Mouse (Mus musculus): ENCODE data around the gene Exoc7. TPM values are rescaled to one million over a fixed set of nuclear protein-coding genes. Genes with fewer than 3 reads are reported as not detected.

Exoc7 gene
- polyA plus RNA-seq, 1 experiment from 2014 or later: 42.5 TPM

DNA sequence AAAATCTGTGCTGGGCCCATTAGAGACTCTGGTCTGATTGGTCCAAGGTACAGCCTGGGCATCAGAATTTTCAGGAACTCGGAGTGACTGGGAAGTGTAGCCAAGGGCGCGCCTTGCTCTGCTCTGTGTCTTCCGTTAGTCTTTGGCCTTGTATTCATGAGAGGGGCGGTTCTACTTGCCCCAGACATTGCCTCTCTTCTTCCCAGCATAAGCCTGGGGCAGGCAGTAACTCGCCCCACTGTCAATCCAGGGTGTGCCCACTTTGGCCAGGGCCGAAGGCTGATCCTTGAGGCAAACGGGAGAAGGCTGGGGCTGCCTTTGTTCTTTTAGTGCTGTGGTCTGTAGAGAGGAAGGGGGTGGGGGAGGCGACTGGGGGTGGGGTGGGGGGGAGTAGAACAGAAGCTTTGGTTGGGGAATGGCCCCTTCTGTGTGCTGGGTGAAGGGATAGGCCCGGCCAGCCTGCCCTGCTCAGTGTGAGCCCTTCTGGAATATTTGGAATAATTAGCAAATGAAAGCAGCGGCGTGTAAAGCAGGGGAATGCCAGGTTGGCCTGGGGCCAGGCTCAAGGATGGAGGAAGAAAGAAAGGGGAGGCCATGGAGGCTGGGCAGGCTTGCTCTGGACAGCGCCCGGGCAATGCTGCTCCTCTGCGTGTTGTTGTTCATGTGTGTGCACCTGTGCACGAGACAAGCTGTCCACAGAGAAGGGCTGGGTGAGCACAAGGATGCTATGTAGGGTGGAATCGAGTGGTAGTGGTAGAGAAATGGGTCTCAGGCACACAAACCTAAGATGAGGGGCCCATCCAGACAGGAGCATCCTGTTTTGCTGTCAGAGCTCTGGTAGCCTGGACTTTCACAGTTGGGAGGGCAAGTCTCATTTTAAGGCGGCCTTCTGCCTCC is 22.5 kb upstream of the Exoc7 start:
- 63% methylated on average over 18 of the region's 18 CpGs for WGBS (ENCODE audit: insufficient replicate concordance)
- no peak for ATAC-seq (replicated peaks; ENCODE audit: insufficient number of reproducible peaks, low FRiP score, low TSS enrichment)
- no peaks in the 10 kb centered on the region for H3K9me3 ChIP-seq (replicated peaks; ENCODE audit: control insufficient read depth, low read length)
- H3K4me2 ChIP-seq: no peak overlapping the region
- no peak overlapping the region for H3K4me3 ChIP-seq (ENCODE audit: low read depth, low read length)
- H3K36me3 ChIP-seq (ENCODE audit: control insufficient read depth, insufficient read depth, low read length): no peaks in the 10 kb centered on the region
- H3K4me1 ChIP-seq (ENCODE audit: control insufficient read depth, insufficient read depth, low read length): peaks cover 13% of the 10 kb centered on the region
- H3K27me3 ChIP-seq (ENCODE audit: control insufficient read depth, insufficient read depth, low read length): peaks cover 32% of the 10 kb centered on the region
- no peak overlapping the region for H3K9ac ChIP-seq (ENCODE audit: low read depth, low read length)
- no peak overlapping the region for H3K27ac ChIP-seq (ENCODE audit: low read depth, low read length)

DNA sequence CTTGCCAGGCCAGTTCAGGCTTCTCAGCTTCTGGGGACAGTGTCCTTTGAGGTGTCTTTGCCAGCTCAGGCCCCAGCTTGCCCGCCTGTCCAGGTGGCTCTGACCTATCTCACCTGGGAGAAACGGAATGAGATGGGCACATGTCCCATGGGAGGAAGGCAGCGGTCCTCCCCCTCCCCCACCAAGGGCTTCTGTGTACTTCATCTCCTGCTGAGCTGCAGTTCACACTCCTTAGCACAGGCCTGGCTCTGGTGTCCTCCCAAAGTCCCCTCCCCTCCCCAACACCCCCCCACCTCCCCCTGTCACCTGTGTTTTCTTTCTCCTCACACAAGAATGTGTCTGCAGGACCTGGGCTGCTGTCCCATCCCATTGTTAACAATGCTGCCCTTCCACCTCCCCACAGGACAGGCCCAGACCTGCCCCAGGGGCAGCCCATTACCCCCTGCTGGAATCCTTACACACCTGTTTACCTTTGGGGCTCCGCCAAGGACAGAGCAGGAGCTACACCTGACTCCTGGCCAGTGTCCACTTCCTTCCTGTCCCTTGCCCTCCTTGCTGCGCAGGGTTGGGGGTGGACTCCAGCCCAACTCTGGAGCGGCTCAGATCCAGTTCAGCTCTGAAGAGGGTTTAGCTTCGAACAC is 20.1 kb upstream of the Exoc7 start:
- Histone ChIP-seq H3K4me1 (ENCODE audit: control insufficient read depth, insufficient read depth, low read length) (peaks cover 2% of the 10 kb centered on the region; the same call in 1 of the 2 replicates), H3K27ac (ENCODE audit: low read depth, low read length) (no peak overlapping the region), H3K36me3 (ENCODE audit: control insufficient read depth, insufficient read depth, low read length) (no peaks in the 10 kb centered on the region), H3K4me3 (ENCODE audit: low read depth, low read length) (no peak overlapping the region), H3K27me3 (ENCODE audit: control insufficient read depth, insufficient read depth, low read length) (peaks cover 11% of the 10 kb centered on the region; the same call in 1 of the 2 replicates), H3K9ac (ENCODE audit: low read depth, low read length) (no peak overlapping the region), H3K9me3 (replicated peaks; ENCODE audit: control insufficient read depth, low read length) (no peaks in the 10 kb centered on the region), H3K4me2 (no peak overlapping the region)
- ATAC-seq (replicated peaks; ENCODE audit: insufficient number of reproducible peaks, low FRiP score, low TSS enrichment): no peak
- 61% methylated on average over 7 of the region's 7 CpGs for WGBS (ENCODE audit: insufficient replicate concordance)

DNA sequence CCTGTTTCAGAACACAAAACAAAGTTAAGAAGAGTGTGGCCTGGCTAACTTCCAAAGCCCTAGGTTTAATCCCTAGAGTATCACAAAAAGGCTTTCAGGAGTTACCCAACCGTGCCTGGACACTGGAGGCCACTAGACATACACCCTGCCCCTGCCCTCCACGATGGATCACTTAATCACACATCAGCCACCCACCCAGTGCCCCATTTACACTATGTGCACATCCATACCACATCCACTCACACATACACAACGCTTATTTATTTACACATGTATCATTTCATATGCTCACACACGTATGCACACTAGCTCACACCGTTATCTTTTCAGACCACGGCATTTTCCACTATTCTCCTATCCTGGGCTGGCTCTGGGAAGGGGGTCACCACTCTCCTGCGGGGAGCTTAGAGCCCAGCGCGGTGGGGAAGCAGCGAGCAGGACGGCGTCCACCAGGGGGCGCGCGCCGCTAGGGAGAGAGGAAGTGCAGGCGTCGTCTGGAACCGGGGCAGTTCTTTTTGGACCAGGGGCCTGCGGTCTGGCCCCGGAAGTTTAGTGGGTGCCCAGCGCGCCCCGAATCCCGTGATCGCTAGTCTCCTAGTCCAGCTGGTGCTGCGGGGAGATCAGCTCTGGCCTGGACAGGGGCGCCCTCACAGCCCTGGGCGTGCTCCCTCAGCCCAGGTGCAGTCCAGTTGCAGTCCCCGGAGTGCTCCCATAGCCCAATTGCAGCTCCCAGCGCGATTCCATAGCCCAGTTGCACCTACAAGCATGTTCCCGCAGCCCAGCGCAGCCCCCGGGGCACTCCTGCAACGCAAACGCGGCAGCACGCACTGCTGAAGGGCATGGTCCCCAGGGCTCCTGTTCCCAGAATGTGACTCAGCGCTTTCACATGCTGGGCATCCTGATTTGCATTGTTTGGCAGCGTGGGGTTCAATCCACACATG is 12.0 kb upstream of the Exoc7 start:
- Histone ChIP-seq H3K9me3 (replicated peaks; ENCODE audit: control insufficient read depth, low read length) (no peaks in the 10 kb centered on the region), H3K27me3 (ENCODE audit: control insufficient read depth, insufficient read depth, low read length) (no peaks in the 10 kb centered on the region), H3K4me3 (ENCODE audit: low read depth, low read length) (peak overlapping the region; percentile 56), H3K9ac (ENCODE audit: low read depth, low read length) (peak overlapping the region; percentile 77), H3K4me1 (ENCODE audit: control insufficient read depth, insufficient read depth, low read length) (peaks cover 3% of the 10 kb centered on the region; the same call in 1 of the 2 replicates), H3K27ac (ENCODE audit: low read depth, low read length) (no peak overlapping the region), H3K36me3 (ENCODE audit: control insufficient read depth, insufficient read depth, low read length) (no peaks in the 10 kb centered on the region), H3K4me2 (peak overlapping the region; percentile 100)
- peak; percentile 47; the same call in 1 of the 2 replicates for ATAC-seq (replicated peaks; ENCODE audit: insufficient number of reproducible peaks, low FRiP score, low TSS enrichment)
- 2% methylated on average over 41 of the region's 41 CpGs for WGBS (ENCODE audit: insufficient replicate concordance)

DNA sequence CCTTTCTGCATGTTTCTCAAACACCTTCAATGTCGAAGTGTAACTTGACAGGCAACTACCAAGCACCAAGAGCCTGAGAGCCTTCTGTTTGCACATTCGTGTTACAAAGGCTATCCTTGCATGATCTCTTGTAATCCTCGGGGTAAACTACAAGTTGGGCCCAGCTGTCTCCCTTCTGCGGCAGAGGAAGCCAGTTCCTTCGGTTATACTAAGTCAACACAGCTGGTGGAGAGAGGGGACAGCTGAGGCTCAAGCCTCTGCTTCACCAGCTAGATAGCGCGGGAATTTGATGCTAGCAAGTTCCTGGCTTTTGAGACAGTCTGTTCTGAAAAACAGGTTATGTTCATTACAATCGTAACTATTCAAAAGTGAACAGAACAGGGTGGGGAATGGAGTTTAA is 5.3 kb upstream of the Exoc7 start:
- Histone ChIP-seq H3K9me3 (replicated peaks; ENCODE audit: control insufficient read depth, low read length) (no peaks in the 10 kb centered on the region), H3K4me2 (no peak overlapping the region), H3K4me1 (ENCODE audit: control insufficient read depth, insufficient read depth, low read length) (no peaks in the 10 kb centered on the region), H3K27ac (ENCODE audit: low read depth, low read length) (no peak overlapping the region), H3K27me3 (ENCODE audit: control insufficient read depth, insufficient read depth, low read length) (no peaks in the 10 kb centered on the region), H3K36me3 (ENCODE audit: control insufficient read depth, insufficient read depth, low read length) (no peaks in the 10 kb centered on the region), H3K4me3 (ENCODE audit: low read depth, low read length) (no peak overlapping the region), H3K9ac (ENCODE audit: low read depth, low read length) (no peak overlapping the region)
- WGBS (ENCODE audit: insufficient replicate concordance): 46% methylated on average over 8 of the region's 8 CpGs
- no peak for ATAC-seq (replicated peaks; ENCODE audit: insufficient number of reproducible peaks, low FRiP score, low TSS enrichment)

DNA sequence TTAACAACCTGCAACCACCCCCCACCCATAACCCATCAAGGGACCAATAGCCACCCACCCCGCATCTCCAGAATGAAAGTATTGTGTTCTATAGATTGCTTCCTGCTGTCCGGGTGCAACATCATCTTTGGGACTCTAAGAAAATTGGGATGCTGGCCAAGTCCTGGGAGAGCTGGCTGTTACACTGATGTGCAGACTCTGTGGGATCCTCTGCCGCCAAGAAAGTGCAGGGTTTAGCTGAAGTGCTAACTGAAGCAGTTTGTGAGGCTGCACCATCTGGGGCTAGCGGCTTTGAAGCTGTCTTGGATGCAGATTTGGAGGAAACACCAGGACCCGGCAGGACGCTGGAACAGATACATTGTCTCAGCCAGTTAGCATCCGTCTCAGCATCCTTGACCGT is 4.1 kb upstream of the Exoc7 start:
- 49% methylated on average over 8 of the region's 8 CpGs for WGBS (ENCODE audit: insufficient replicate concordance)
- Histone ChIP-seq H3K27ac (ENCODE audit: low read depth, low read length) (no peak overlapping the region), H3K4me2 (no peak overlapping the region), H3K4me3 (ENCODE audit: low read depth, low read length) (no peak overlapping the region), H3K9ac (ENCODE audit: low read depth, low read length) (no peak overlapping the region), H3K36me3 (ENCODE audit: control insufficient read depth, insufficient read depth, low read length) (no peaks in the 10 kb centered on the region), H3K4me1 (ENCODE audit: control insufficient read depth, insufficient read depth, low read length) (peaks cover 2% of the 10 kb centered on the region; the same call in 1 of the 2 replicates), H3K27me3 (ENCODE audit: control insufficient read depth, insufficient read depth, low read length) (no peaks in the 10 kb centered on the region), H3K9me3 (replicated peaks; ENCODE audit: control insufficient read depth, low read length) (no peaks in the 10 kb centered on the region)
- ATAC-seq (replicated peaks; ENCODE audit: insufficient number of reproducible peaks, low FRiP score, low TSS enrichment): no peak

DNA sequence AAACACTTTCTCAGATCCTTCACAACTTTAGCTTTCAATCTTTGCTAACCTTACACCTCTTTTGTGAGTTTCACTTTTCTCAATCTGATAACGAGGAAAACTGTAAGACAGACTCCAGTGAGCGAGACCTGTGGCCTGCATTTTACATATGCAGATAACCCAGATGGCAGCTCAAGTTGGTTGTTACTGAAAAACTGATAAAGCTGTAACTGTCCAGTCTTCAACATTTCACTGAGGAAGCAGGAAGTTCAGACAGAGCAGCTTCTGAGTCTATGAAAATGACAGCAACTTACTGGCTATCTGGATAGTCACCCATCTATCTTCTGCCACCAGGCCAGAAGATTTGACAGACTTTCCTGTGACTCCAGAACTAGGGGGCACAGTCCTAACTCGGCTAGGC is 2.6 kb upstream of the Exoc7 start:
- 60% methylated on average over 3 of the region's 3 CpGs for WGBS (ENCODE audit: insufficient replicate concordance)
- Histone ChIP-seq H3K4me1 (ENCODE audit: control insufficient read depth, insufficient read depth, low read length) (peaks cover 8% of the 10 kb centered on the region), H3K27me3 (ENCODE audit: control insufficient read depth, insufficient read depth, low read length) (no peaks in the 10 kb centered on the region), H3K9ac (ENCODE audit: low read depth, low read length) (no peak overlapping the region), H3K36me3 (ENCODE audit: control insufficient read depth, insufficient read depth, low read length) (no peaks in the 10 kb centered on the region), H3K27ac (ENCODE audit: low read depth, low read length) (no peak overlapping the region), H3K9me3 (replicated peaks; ENCODE audit: control insufficient read depth, low read length) (no peaks in the 10 kb centered on the region), H3K4me2 (no peak overlapping the region), H3K4me3 (ENCODE audit: low read depth, low read length) (no peak overlapping the region)
- ATAC-seq (replicated peaks; ENCODE audit: insufficient number of reproducible peaks, low FRiP score, low TSS enrichment): no peak

DNA sequence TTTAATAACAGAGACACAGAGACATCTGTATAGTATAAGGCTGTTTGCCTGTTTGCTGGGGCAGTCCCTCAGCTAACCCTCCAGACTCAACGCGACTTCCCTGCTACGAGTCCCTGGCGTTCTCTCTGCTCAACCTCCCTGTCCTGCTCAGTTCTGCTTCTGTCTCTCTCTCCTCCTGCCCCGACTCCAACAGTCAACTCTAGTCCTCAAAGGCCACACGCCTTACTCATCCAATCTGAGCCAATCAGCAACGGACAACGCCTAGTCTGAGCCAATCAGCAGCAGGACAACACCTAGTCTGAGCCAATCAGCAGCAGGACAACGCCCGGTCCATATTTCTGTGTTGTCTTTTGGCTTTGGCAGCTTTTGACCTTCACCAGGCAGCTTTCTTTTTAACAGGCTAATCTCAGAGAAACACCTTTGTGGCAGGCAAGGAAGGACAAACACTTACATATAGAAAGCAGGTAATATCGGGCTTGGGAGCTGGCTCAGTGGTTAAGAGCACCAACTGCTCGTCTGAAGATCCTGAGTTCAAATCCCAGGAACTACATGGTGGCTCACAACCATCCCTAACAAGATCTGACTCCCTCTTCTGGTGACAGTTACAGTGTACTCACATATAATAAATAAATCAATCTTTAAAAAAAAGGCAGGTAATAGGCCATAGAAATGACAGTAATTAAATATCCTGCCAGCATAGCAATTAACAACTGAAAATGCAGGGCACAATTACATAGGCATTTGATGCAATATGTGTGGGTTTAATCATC is 914 bp upstream of the Exoc7 start:
- no peak overlapping the region for H3K27ac ChIP-seq (ENCODE audit: low read depth, low read length)
- H3K4me3 ChIP-seq (ENCODE audit: low read depth, low read length): no peak overlapping the region
- no peaks in the 10 kb centered on the region for H3K27me3 ChIP-seq (ENCODE audit: control insufficient read depth, insufficient read depth, low read length)
- 86% methylated on average over 12 of the region's 12 CpGs for WGBS (ENCODE audit: insufficient replicate concordance)
- ATAC-seq (replicated peaks; ENCODE audit: insufficient number of reproducible peaks, low FRiP score, low TSS enrichment): no peak
- H3K9me3 ChIP-seq (replicated peaks; ENCODE audit: control insufficient read depth, low read length): no peaks in the 10 kb centered on the region
- H3K4me1 ChIP-seq (ENCODE audit: control insufficient read depth, insufficient read depth, low read length): peaks cover 8% of the 10 kb centered on the region
- H3K4me2 ChIP-seq: no peak overlapping the region
- no peak overlapping the region for H3K9ac ChIP-seq (ENCODE audit: low read depth, low read length)
- peaks cover 5% of the 10 kb centered on the region for H3K36me3 ChIP-seq (ENCODE audit: control insufficient read depth, insufficient read depth, low read length)

Data from heart, embryonic 11.5 days (tissue).